Mouse (Mus musculus): ENCODE results near the gene Slc4a4.

The Slc4a4 gene

GRCm38 (mm10) chr5:88886668-88887555 is at the start of gene Slc4a4:
Gene Slc4a4 (plus strand): TSS chr5:88886818.
- DNase-seq (ENCODE audit: low spot score), result peak; percentile 68

- no peak for DNase-seq (ENCODE audit: low spot score)
These were observed 46.4 kb upstream of the Slc4a4 start for GRCm38 (mm10) chr5:88840080-88840798.

DNA sequence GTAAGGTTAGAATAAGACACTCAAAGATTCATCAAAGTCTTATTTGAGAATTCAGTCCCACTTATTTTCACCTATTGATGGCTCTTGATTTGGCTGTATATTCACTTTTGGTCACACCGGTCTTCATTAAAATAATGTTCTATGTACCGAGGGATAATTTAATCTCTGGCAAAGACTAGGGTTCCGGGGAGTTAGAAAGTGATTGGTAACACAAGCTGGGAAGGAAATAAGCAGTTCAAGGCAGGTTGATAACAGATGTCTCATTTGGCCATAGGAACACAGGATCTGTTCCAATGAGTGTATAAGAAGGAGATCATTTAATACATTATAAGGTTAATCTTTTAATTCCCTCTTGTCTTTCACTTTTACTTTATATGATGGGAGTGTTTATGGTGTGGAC is 29.3 kb upstream of the Slc4a4 start:
- no peak for DNase-seq (ENCODE audit: low spot score)

GRCm38 (mm10) chr5:88857801-88858200 is 28.8 kb upstream of the Slc4a4 start:
- no peak for DNase-seq (ENCODE audit: low spot score)

DNA sequence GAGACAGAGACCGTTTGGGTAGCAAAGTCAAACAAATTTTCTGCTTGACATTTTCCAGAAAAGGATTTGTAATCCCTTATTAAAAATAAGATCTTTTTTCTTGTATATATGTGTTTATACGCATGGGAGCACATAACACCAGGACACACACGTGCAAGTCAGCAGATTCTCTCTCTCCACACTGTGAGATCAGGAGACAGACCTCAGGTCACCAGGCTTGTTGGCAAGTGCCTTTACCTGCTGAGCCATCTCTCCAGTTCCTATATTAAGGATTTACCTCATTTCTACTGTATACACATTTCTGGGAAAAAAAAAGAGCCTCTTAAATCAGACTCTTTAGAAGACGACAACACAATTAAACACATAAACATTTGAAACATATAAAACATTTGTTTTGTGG is 28.4 kb upstream of the Slc4a4 start:
- no peak for DNase-seq (ENCODE audit: low spot score)

GRCm38 (mm10) chr5:88862163-88862562 is 24.5 kb upstream of the Slc4a4 start:
- peak; percentile 49 for DNase-seq (ENCODE audit: low spot score)

- DNase-seq (ENCODE audit: low spot score), result no peak
These were observed 23.8 kb upstream of the Slc4a4 start for GRCm38 (mm10) chr5:88862794-88863193.

- DNase-seq (ENCODE audit: low spot score), result peak; percentile 79
These were observed 2.5 kb upstream of the Slc4a4 start for GRCm38 (mm10) chr5:88884101-88884500.

GRCm38 (mm10) chr5:88885503-88885902 is 1.1 kb upstream of the Slc4a4 start:
- DNase-seq (ENCODE audit: low spot score), result no peak

- DNase-seq (ENCODE audit: low spot score), result no peak
These were observed 674 bp upstream of the Slc4a4 start for GRCm38 (mm10) chr5:88885944-88886343.

GRCm38 (mm10) chr5:88886349-88886667 is 310 bp upstream of the Slc4a4 start:
- peak; percentile 51 for DNase-seq (ENCODE audit: low spot score)

GRCm38 (mm10) chr5:88887556-88888412 is 1.2 kb downstream of the Slc4a4 start:
- peak; percentile 36 for DNase-seq (ENCODE audit: low spot score)

DNA sequence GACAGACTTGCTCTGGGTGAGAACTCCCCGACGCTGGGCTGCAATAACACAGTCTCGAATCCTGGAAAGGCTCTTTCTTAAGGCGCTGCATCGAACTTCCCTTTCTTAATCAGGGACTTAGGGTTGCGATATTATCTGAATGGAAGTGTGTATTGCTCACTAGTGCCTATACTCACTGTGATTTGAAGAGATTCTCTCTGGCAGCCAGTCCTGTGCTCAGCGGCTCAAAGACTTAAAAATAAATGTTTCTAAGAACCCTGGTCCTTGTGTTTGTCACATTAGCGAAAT is 1.7 kb downstream of the Slc4a4 start:
- DNase-seq (ENCODE audit: low spot score), result no peak

GRCm38 (mm10) chr5:88889326-88889725 is 2.7 kb downstream of the Slc4a4 start:
- peak; percentile 17 for DNase-seq (ENCODE audit: low spot score)

- DNase-seq (ENCODE audit: low spot score), result no peak
These were observed 3.5 kb downstream of the Slc4a4 start for GRCm38 (mm10) chr5:88890146-88890545.

DNA sequence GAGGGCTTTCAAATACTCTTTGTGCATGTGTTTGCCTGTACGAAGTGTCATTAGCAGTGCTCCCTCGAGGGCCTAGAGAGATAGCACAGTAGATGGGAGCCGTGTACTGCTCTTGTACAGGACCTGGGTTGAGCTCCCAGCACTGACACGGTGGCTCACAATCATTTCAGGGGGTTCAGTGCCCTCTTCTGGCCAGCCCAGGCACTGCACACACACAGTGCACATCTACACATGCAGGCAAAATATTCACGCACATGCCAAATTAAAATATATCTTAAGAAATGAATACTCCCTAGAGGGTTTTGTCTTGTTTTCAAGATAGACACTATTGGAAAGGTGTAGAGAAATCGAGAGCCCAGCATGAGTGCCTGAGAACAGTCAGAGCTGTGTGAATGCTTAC is 10.0 kb downstream of the Slc4a4 start:
- DNase-seq (ENCODE audit: low spot score), result no peak

GRCm38 (mm10) chr5:88903111-88903510 is 16.5 kb downstream of the Slc4a4 start:
- DNase-seq (ENCODE audit: low spot score), result no peak

- DNase-seq (ENCODE audit: low spot score), result no peak
These were observed 16.9 kb downstream of the Slc4a4 start for GRCm38 (mm10) chr5:88903526-88903925.

DNA sequence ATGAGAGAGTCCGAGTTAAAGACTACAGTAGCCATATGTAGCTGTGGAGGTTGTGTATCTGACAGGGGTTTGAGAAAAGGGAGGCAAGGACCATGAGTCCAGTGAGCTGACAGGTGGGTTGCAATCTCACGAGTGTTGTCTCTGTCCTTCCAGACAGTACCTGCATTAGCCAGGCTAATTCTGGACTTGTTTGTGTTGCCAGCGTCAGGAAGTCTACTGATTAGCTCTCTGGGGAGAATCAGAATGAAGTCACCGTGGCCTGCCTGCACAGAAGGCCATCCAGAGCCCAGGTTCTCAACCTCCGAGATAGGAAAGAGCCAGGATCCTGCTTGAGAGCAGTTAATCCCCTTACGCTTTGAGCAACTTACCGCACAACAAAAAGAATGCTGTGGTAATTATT is 18.2 kb downstream of the Slc4a4 start:
- DNase-seq (ENCODE audit: low spot score), result no peak

DNA sequence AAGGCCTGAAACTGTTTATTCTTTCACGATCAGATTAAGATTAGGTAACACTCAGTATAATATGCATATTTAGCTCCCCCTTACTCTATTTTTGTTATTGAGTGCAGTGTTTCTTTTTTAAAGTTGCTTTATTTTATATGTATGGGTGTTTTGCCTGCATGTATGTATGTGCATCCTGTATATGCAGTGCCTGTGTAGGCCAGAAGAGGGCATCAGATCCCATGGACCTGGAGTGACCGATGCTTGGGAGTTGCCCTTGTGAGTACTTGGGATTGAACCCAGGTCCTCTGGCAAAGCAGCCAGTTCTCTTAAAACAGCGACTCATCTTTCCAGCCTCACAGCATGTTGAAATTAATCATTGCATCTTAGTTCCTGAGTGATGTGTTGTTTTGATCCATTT is 21.0 kb downstream of the Slc4a4 start:
- DNase-seq (ENCODE audit: low spot score), result no peak

DNA sequence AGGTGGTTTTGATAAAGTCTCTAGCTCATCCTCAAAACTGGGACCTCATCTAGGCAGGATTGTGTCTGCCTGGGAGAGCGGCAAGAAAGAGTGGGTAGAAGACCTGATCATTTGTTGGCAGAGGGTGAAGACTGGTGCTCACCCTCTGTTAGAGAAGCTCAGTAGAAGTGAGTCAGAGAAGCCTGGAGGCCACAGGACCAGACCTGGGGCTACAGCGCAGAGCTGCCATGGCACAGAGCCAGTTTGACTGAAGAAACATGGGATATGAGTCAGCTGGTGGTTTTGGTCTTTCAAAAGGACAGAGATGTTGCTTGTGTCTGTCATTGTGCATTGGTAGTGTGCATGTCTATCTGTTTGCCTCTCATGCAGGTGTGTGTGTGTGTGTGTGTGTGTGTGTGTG is 26.0 kb downstream of the Slc4a4 start:
- DNase-seq (ENCODE audit: low spot score), result no peak

GRCm38 (mm10) chr5:88915082-88915481 is 28.5 kb downstream of the Slc4a4 start:
- DNase-seq (ENCODE audit: low spot score), result no peak

- DNase-seq (ENCODE audit: low spot score), result no peak
These were observed 29.9 kb downstream of the Slc4a4 start for GRCm38 (mm10) chr5:88916501-88916971.
